Mouse (Mus musculus): ENCODE data around the gene Zfp764. TPM values are rescaled to one million over a fixed set of nuclear protein-coding genes. Genes with fewer than 3 reads are reported as not detected.
"Not testable (repeated sequence)": the region's sequence is repeated elsewhere in the genome, so short reads cannot be mapped to it uniquely, and the experiment has no call there.

Gene Zfp764
- polyA plus RNA-seq (2012; rRNA removed): 3.5 and 5.8 TPM in 2 replicates

GRCm38 (mm10) chr7:127406002-127406987, at the start of gene Zfp764:
Zfp764 (minus strand) TSS chr7:127406822.
- WGBS: 1% methylated on average over 40 of the region's 40 CpGs
- Histone ChIP-seq H3K4me3 (ENCODE audit: low read depth, low read length) (peak within 1 kb of the TSS; percentile 82), H3K27ac (ENCODE audit: insufficient read depth, low read depth, low read length) (peak within 1 kb of the TSS; percentile 80)
- H3K36me3 ChIP-seq (ENCODE audit: control insufficient read depth, insufficient read depth, low read length); H3K27me3 ChIP-seq (ENCODE audit: control insufficient read depth, insufficient read depth, low read length); H3K4me1 ChIP-seq (ENCODE audit: control insufficient read depth, insufficient read depth, insufficient read length, low read length): not testable (repeated sequence)
- TF ChIP-seq CTCF (IDR thresholded peaks at IDR 0.05; ENCODE audit: extremely low read depth, insufficient read length, insufficient replicate concordance, low read depth, low read length): peak; percentile 76

- Histone ChIP-seq H3K27ac (ENCODE audit: insufficient read depth, low read depth, low read length) (no peak overlapping the region), H3K27me3 (ENCODE audit: control insufficient read depth, insufficient read depth, low read length) (no peaks in the 10 kb centered on the region), H3K36me3 (ENCODE audit: control insufficient read depth, insufficient read depth, low read length) (peaks cover 24% of the 10 kb centered on the region), H3K4me3 (ENCODE audit: low read depth, low read length) (no peak overlapping the region), H3K4me1 (ENCODE audit: control insufficient read depth, insufficient read depth, insufficient read length, low read length) (peaks cover 12% of the 10 kb centered on the region; the same call in 1 of the 2 replicates)
- no peak for TF ChIP-seq CTCF (IDR thresholded peaks at IDR 0.05; ENCODE audit: extremely low read depth, insufficient read length, insufficient replicate concordance, low read depth, low read length)
- TF ChIP-seq POLR2A (IDR thresholded peaks at IDR 0.05; ENCODE audit: low read depth, low read length): no peak
- WGBS: 91% methylated on average over 7 of the region's 7 CpGs
These were observed 48.3 kb upstream of the Zfp764 start for GRCm38 (mm10) chr7:127454905-127455304.

GRCm38 (mm10) chr7:127453056-127453455, 46.4 kb upstream of the Zfp764 start:
- no peak for TF ChIP-seq CTCF (IDR thresholded peaks at IDR 0.05; ENCODE audit: extremely low read depth, insufficient read length, insufficient replicate concordance, low read depth, low read length)
- TF ChIP-seq POLR2A (IDR thresholded peaks at IDR 0.05; ENCODE audit: low read depth, low read length): no peak
- no peak overlapping the region for H3K27ac ChIP-seq (ENCODE audit: insufficient read depth, low read depth, low read length)
- no peak overlapping the region for H3K4me3 ChIP-seq (ENCODE audit: low read depth, low read length)
- H3K36me3 ChIP-seq (ENCODE audit: control insufficient read depth, insufficient read depth, low read length): peaks cover 16% of the 10 kb centered on the region
- peaks cover 14% of the 10 kb centered on the region; the same call in 1 of the 2 replicates for H3K4me1 ChIP-seq (ENCODE audit: control insufficient read depth, insufficient read depth, insufficient read length, low read length)
- WGBS: 96% methylated on average over 2 of the region's 2 CpGs
- no peaks in the 10 kb centered on the region for H3K27me3 ChIP-seq (ENCODE audit: control insufficient read depth, insufficient read depth, low read length)

- 60% methylated on average over 7 of the region's 7 CpGs for whole genome bisulfite sequencing
- TF ChIP-seq CTCF (IDR thresholded peaks at IDR 0.05; ENCODE audit: extremely low read depth, insufficient read length, insufficient replicate concordance, low read depth, low read length) (no peak), POLR2A (IDR thresholded peaks at IDR 0.05; ENCODE audit: low read depth, low read length) (no peak)
- H3K36me3 ChIP-seq (ENCODE audit: control insufficient read depth, insufficient read depth, low read length): peaks cover 8% of the 10 kb centered on the region
- peaks cover 15% of the 10 kb centered on the region; the same call in 1 of the 2 replicates for H3K4me1 ChIP-seq (ENCODE audit: control insufficient read depth, insufficient read depth, insufficient read length, low read length)
- H3K27ac ChIP-seq (ENCODE audit: insufficient read depth, low read depth, low read length): no peak overlapping the region
- no peaks in the 10 kb centered on the region for H3K27me3 ChIP-seq (ENCODE audit: control insufficient read depth, insufficient read depth, low read length)
- no peak overlapping the region; the same call in 1 of the 2 replicates for H3K4me3 ChIP-seq (ENCODE audit: low read depth, low read length)
These were observed 43.3 kb upstream of the Zfp764 start for GRCm38 (mm10) chr7:127449966-127450365.

GRCm38 (mm10) chr7:127448521-127449300, 42.1 kb upstream of the Zfp764 start, which contains the start of gene Zfp689:
Zfp689 (minus strand) TSS chr7:127449158.
- WGBS: under 1% methylated on average over 54 of the region's 54 CpGs
- Histone ChIP-seq H3K4me3 (ENCODE audit: low read depth, low read length) (peak within 1 kb of the TSS; percentile 92), H3K4me1 (ENCODE audit: control insufficient read depth, insufficient read depth, insufficient read length, low read length) (peaks cover 15% of the 10 kb centered on the region; the same call in 1 of the 2 replicates), H3K27me3 (ENCODE audit: control insufficient read depth, insufficient read depth, low read length) (no peaks in the 10 kb centered on the region), H3K36me3 (ENCODE audit: control insufficient read depth, insufficient read depth, low read length) (peaks cover 12% of the 10 kb centered on the region), H3K27ac (ENCODE audit: insufficient read depth, low read depth, low read length) (peak within 1 kb of the TSS; percentile 90)
- TF ChIP-seq POLR2A (IDR thresholded peaks at IDR 0.05; ENCODE audit: low read depth, low read length) (peak; percentile 57), CTCF (IDR thresholded peaks at IDR 0.05; ENCODE audit: extremely low read depth, insufficient read length, insufficient replicate concordance, low read depth, low read length) (no peak)

- H3K36me3 ChIP-seq (ENCODE audit: control insufficient read depth, insufficient read depth, low read length): peaks cover 13% of the 10 kb centered on the region
- H3K27me3 ChIP-seq (ENCODE audit: control insufficient read depth, insufficient read depth, low read length): no peaks in the 10 kb centered on the region
- TF ChIP-seq POLR2A (IDR thresholded peaks at IDR 0.05; ENCODE audit: low read depth, low read length): no peak
- no peak for TF ChIP-seq CTCF (IDR thresholded peaks at IDR 0.05; ENCODE audit: extremely low read depth, insufficient read length, insufficient replicate concordance, low read depth, low read length)
- no peak overlapping the region for H3K4me3 ChIP-seq (ENCODE audit: low read depth, low read length)
- WGBS: 95% methylated on average over 20 of the region's 20 CpGs
- no peak overlapping the region for H3K27ac ChIP-seq (ENCODE audit: insufficient read depth, low read depth, low read length)
- H3K4me1 ChIP-seq (ENCODE audit: control insufficient read depth, insufficient read depth, insufficient read length, low read length): peaks cover 3% of the 10 kb centered on the region; the same call in 1 of the 2 replicates
These were observed 37.4 kb upstream of the Zfp764 start for GRCm38 (mm10) chr7:127443976-127444375.
